Mouse (Mus musculus): ENCODE results near the gene Cyp2b13. TPM values are rescaled to one million over a fixed set of nuclear protein-coding genes. Genes with fewer than 3 reads are reported as not detected.
"Not testable (repeated sequence)": the region's sequence is repeated elsewhere in the genome, so short reads cannot be mapped to it uniquely, and the experiment has no call there.

Gene Cyp2b13
- polyA plus RNA-seq (2012; rRNA removed) = 0.29 TPM in 1 of 2 replicates, not detected in the other

DNA sequence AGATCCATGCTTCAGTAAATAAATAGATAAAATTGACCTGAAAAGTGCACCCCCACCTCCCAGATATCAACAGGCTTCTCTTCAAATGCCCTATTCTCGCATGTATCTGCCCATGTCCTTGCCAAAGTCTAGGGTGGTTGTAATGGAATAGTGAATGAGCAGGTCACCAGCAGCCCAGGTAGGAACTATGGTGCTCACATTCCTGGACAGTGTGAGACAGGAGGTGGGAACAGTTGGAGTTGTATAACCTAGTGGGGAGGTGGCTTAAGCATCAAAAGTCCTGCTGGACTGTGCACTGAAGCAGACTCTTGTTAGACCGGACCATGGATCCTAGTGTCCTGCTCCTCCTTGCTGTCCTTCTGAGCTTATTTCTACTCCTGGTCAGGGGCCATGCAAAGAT, at the start of gene Cyp2b13:
Gene Cyp2b13, plus strand, starts transcription at position 301 of the 400 bp plus-strand sequence.
- DNase-seq = not testable (repeated sequence)

GRCm38 (mm10) chr7:26019814-26020332, 41.4 kb upstream of the Cyp2b13 start:
- not testable (repeated sequence) for H3K4me3 ChIP-seq (ENCODE audit: control insufficient read depth, insufficient read depth, low read length); H3K4me1 ChIP-seq (replicated peaks; ENCODE audit: control insufficient read depth, insufficient read depth, low read length); H3K27me3 ChIP-seq (ENCODE audit: control insufficient read depth, insufficient read depth, low read length); DNase-seq; H3K36me3 ChIP-seq (ENCODE audit: control insufficient read depth, insufficient read depth, low read length); H3K27ac ChIP-seq (ENCODE audit: control insufficient read depth, insufficient read depth, low read length)
- WGBS = 77% methylated on average over 1 of the region's 3 CpGs

More for the DNA sequence above, at the start of gene Cyp2b13:
- not testable (repeated sequence) for H3K4me3 ChIP-seq (ENCODE audit: control insufficient read depth, insufficient read depth, low read length); H3K36me3 ChIP-seq (ENCODE audit: control insufficient read depth, insufficient read depth, low read length); H3K27ac ChIP-seq (ENCODE audit: control insufficient read depth, insufficient read depth, low read length); H3K27me3 ChIP-seq (ENCODE audit: control insufficient read depth, insufficient read depth, low read length); H3K4me1 ChIP-seq (replicated peaks; ENCODE audit: control insufficient read depth, insufficient read depth, low read length)
- 92% methylated on average over 1 of the region's 2 CpGs for WGBS

DNA sequence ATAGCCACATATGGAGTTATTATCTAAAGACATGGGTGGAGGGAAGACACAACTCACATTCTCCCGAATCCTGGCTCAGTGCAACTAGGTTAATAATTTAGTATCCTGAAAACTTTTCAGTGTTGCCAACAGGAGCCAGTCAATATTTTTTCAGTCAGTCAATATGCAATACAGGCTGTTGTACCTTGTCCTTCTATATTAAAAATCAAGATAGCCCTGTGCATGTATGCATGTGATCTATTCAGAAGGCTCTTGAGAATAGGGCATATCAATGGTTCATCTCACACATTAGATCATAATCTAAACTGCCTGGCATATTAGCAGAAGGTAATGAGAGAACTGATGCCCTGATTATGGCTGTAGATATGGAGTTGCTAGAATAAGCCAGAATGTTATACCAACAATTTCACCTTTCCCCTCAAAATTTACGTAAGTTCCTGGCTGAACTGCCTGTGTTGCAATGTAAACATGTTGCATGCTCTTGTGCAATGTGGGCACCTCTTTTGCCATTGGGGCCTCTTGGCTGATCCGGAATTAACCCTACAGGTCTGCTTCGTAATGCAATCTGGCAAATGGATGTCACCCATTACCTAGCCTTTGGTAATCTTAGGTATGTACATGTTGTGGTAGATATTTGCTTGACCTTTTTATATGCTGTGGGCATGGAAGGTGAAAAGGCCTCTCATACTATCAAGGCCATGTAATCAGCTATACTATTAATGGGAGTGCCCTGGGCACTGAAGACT, 6.2 kb upstream of the Cyp2b13 start:
- H3K27ac ChIP-seq (ENCODE audit: control insufficient read depth, insufficient read depth, low read length); H3K27me3 ChIP-seq (ENCODE audit: control insufficient read depth, insufficient read depth, low read length); H3K4me1 ChIP-seq (replicated peaks; ENCODE audit: control insufficient read depth, insufficient read depth, low read length); H3K36me3 ChIP-seq (ENCODE audit: control insufficient read depth, insufficient read depth, low read length); DNase-seq; H3K4me3 ChIP-seq (ENCODE audit: control insufficient read depth, insufficient read depth, low read length): not testable (repeated sequence)
- WGBS = 93% methylated on average over 4 of the region's 4 CpGs

GRCm38 (mm10) chr7:26071677-26072076, 10.4 kb downstream of the Cyp2b13 start:
- 63% methylated on average over 29 of the region's 29 CpGs for WGBS
- not testable (repeated sequence) for H3K27ac ChIP-seq (ENCODE audit: control insufficient read depth, insufficient read depth, low read length); H3K4me1 ChIP-seq (replicated peaks; ENCODE audit: control insufficient read depth, insufficient read depth, low read length); DNase-seq; H3K36me3 ChIP-seq (ENCODE audit: control insufficient read depth, insufficient read depth, low read length); H3K27me3 ChIP-seq (ENCODE audit: control insufficient read depth, insufficient read depth, low read length); H3K4me3 ChIP-seq (ENCODE audit: control insufficient read depth, insufficient read depth, low read length)

DNA sequence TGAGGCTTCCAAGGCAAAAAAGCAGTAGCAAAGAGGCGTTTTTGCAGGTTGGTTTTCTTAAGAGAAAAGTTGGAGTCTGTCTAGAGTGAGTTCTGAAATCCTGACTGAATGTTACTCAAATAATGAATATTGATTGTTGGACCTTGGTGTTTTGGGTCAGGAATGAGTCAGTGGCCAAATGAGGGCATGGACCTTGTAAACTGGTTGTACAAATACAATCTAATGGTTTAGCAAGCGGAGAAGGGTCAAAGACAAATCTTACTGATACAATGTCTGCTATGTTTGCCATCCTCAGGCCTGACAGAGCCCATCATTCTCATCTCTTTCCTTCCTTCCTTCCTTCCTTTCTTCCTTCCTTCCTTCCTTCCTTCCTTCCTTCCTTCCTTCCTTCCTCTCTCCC, 21.3 kb downstream of the Cyp2b13 start:
- Histone ChIP-seq H3K4me3 (ENCODE audit: control insufficient read depth, insufficient read depth, low read length) (no peak overlapping the region), H3K27me3 (ENCODE audit: control insufficient read depth, insufficient read depth, low read length) (no peaks in the 10 kb centered on the region), H3K4me1 (replicated peaks; ENCODE audit: control insufficient read depth, insufficient read depth, low read length) (no peaks in the 10 kb centered on the region), H3K36me3 (ENCODE audit: control insufficient read depth, insufficient read depth, low read length) (no peaks in the 10 kb centered on the region), H3K27ac (ENCODE audit: control insufficient read depth, insufficient read depth, low read length) (no peak overlapping the region)
- 75% methylated on average over 2 of the region's 2 CpGs for WGBS
- DNase-seq = no peak
- TF ChIP-seq POLR2A (IDR thresholded peaks at IDR 0.05; ENCODE audit: control insufficient read depth, extremely low read depth, insufficient read depth, low read length, poor library complexity) = no peak
- TF ChIP-seq CTCF (IDR thresholded peaks at IDR 0.05; ENCODE audit: borderline replicate concordance, control insufficient read depth, extremely low read depth, insufficient read depth, low read length, poor library complexity) = no peak

DNA sequence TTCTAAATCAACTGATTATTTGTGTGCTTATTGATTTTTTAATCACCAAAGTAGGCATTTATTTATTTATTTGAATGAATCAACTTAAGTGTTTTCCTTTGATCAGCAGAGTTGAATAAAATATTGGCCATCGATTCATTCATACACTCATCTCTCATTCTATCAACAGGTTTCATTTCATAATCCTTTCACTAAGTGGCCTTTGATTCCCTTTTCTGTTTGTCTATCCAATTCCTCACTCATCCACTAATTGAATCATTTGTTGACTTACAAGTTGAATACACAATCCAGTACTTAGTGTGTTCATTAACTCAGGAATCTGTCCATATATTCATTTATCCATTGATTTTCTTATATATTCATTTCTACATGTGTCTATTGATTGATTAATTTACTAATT, 26.1 kb downstream of the Cyp2b13 start:
- DNase-seq = no peak
- TF ChIP-seq POLR2A (IDR thresholded peaks at IDR 0.05; ENCODE audit: control insufficient read depth, extremely low read depth, insufficient read depth, low read length, poor library complexity) = no peak
- no peak for TF ChIP-seq CTCF (IDR thresholded peaks at IDR 0.05; ENCODE audit: borderline replicate concordance, control insufficient read depth, extremely low read depth, insufficient read depth, low read length, poor library complexity)
- 100% methylated on average over 1 of the region's 1 CpGs for whole genome bisulfite sequencing
- H3K4me1 ChIP-seq (replicated peaks; ENCODE audit: control insufficient read depth, insufficient read depth, low read length) = no peaks in the 10 kb centered on the region
- no peak overlapping the region for H3K4me3 ChIP-seq (ENCODE audit: control insufficient read depth, insufficient read depth, low read length)
- H3K27ac ChIP-seq (ENCODE audit: control insufficient read depth, insufficient read depth, low read length) = no peak overlapping the region
- no peaks in the 10 kb centered on the region for H3K27me3 ChIP-seq (ENCODE audit: control insufficient read depth, insufficient read depth, low read length)
- H3K36me3 ChIP-seq (ENCODE audit: control insufficient read depth, insufficient read depth, low read length) = no peaks in the 10 kb centered on the region

GRCm38 (mm10) chr7:26088578-26088977, 27.3 kb downstream of the Cyp2b13 start:
- not testable (repeated sequence) for DNase-seq; H3K36me3 ChIP-seq (ENCODE audit: control insufficient read depth, insufficient read depth, low read length); H3K4me3 ChIP-seq (ENCODE audit: control insufficient read depth, insufficient read depth, low read length)

DNA sequence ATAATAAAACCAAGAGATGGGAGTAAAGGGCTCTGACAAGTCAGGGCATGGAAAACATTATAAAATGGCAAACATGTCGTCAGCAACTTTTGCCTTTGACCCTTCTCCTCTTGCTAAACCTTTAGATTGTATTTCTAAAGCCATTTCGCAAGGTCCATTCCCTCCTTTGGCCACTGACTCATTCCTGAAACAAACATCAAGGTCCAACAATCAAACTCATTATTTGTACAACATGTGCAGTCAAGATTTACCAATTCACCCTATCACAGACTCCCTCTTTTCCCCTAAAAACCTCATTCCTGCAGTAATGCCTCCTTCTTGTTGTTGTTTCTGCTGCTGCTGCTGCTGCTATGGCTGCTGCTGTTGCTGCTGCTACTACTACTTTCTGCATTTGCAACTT, 78.3 kb downstream of the Cyp2b13 start:
- not testable (repeated sequence) for H3K4me3 ChIP-seq (ENCODE audit: control insufficient read depth, insufficient read depth, low read length); H3K27me3 ChIP-seq (ENCODE audit: control insufficient read depth, insufficient read depth, low read length); DNase-seq; H3K4me1 ChIP-seq (replicated peaks; ENCODE audit: control insufficient read depth, insufficient read depth, low read length); H3K27ac ChIP-seq (ENCODE audit: control insufficient read depth, insufficient read depth, low read length); H3K36me3 ChIP-seq (ENCODE audit: control insufficient read depth, insufficient read depth, low read length)
- no CpG with 5 or more reads among the region's 2 CpGs for WGBS

More at GRCm38 (mm10) chr7:26088578-26088977, 27.3 kb downstream of the Cyp2b13 start:
- not testable (repeated sequence) for H3K27me3 ChIP-seq (ENCODE audit: control insufficient read depth, insufficient read depth, low read length); H3K4me1 ChIP-seq (replicated peaks; ENCODE audit: control insufficient read depth, insufficient read depth, low read length); H3K27ac ChIP-seq (ENCODE audit: control insufficient read depth, insufficient read depth, low read length)

GRCm38 (mm10) chr7:26143657-26144056, 82.4 kb downstream of the Cyp2b13 start:
- H3K27ac ChIP-seq (ENCODE audit: control insufficient read depth, insufficient read depth, low read length); H3K4me3 ChIP-seq (ENCODE audit: control insufficient read depth, insufficient read depth, low read length); H3K27me3 ChIP-seq (ENCODE audit: control insufficient read depth, insufficient read depth, low read length); DNase-seq; H3K4me1 ChIP-seq (replicated peaks; ENCODE audit: control insufficient read depth, insufficient read depth, low read length); H3K36me3 ChIP-seq (ENCODE audit: control insufficient read depth, insufficient read depth, low read length): not testable (repeated sequence)
- WGBS = no CpG with 5 or more reads among the region's 3 CpGs

Measured in thymus, adult 2 months (tissue).